Mouse (Mus musculus): ENCODE results near the gene Golga3. TPM values are rescaled to one million over a fixed set of nuclear protein-coding genes. Genes with fewer than 3 reads are reported as not detected.
A peak's percentile ranks its signal among the peaks of the same experiment; 100 is the strongest.

The Golga3 gene
- 3.4 and 4.4 TPM in 2 replicates for polyA plus RNA-seq (2012; rRNA removed)
- polyA plus RNA-seq (2014; fragmentation: Nextera tagmentation; extraction: Ambion mirVana) = 5.7 and 7.4 TPM in 2 replicates

DNA sequence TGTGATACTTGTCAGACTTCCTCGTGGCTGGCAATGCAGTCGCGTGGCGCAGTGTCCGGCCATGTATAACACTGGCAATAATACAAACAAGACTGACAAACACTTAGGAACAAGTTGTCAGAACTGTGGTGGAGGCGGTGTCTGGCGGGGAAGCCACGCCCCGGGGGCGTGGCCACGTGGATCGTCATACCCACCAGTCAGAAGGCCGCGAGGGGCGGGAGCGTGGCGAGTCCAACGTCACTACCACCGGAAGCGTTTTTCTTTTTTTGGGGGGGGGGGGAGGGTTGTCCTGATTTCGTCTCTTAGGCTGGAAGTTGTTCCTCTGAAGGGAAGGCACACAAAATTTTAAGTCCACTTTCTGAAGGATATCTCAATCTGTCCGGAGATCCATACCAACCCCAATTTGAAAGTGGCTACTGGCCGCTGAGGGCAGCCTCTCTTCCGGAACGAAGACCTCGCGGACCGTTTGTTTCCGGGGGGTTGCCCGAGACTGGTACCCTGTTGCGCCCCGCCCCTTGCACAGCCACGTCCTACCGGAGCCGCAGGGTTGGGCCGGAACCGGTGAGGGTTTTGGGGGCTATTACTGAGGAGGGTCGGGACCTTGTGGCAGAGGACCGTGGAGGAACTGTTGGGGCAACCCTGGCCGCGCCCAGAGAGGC is at the start of gene Golga3:
TSS of gene Golga3 (plus strand) at position 340 of the 659 bp plus-strand sequence.
- peak; percentile 90 to 91 (median 91) for DNase-seq (ENCODE audit: low read depth in 3 of 3, low spot score in 3 of 3)
- Histone ChIP-seq H3K9ac (replicated peaks) (peak within 1 kb of the TSS; percentile 94), H3K36me3 (replicated peaks; ENCODE audit: control insufficient read depth, insufficient read depth, low read depth) (no peaks in the 10 kb centered on the region; the same call in 1 of the 2 replicates), H3K27me3 (ENCODE audit: control insufficient read depth, insufficient read depth, low read length) (no peaks in the 10 kb centered on the region), H3K27ac (peak within 1 kb of the TSS; percentile 60), H3K4me1 (replicated peaks; ENCODE audit: control insufficient read depth in 2 of 2, insufficient read depth in 2 of 2, low read length in 1 of 2) (peaks cover 17 to 21% of the 10 kb centered on the region in 2 experiments), H3K4me3 (ENCODE audit: insufficient read depth in 1 of 2, low read depth in 2 of 2, low read length in 2 of 2) (peak within 1 kb of the TSS; percentile 95 to 99), H3K4me2 (ENCODE audit: low read depth) (peak within 1 kb of the TSS; percentile 89), H3K9me3 (ENCODE audit: control insufficient read depth, low read length) (no peaks in the 10 kb centered on the region)
- peak; percentile 98 for ATAC-seq (ENCODE audit: insufficient read depth)
- no peak for TF ChIP-seq EP300 (IDR thresholded peaks at IDR 0.05; ENCODE audit: low read depth)
- TF ChIP-seq CTCF (IDR thresholded peaks at IDR 0.05; ENCODE audit: low read depth) = no peak
- whole genome bisulfite sequencing (ENCODE audit: insufficient replicate concordance) = under 1% methylated on average over 41 of the region's 41 CpGs

DNA sequence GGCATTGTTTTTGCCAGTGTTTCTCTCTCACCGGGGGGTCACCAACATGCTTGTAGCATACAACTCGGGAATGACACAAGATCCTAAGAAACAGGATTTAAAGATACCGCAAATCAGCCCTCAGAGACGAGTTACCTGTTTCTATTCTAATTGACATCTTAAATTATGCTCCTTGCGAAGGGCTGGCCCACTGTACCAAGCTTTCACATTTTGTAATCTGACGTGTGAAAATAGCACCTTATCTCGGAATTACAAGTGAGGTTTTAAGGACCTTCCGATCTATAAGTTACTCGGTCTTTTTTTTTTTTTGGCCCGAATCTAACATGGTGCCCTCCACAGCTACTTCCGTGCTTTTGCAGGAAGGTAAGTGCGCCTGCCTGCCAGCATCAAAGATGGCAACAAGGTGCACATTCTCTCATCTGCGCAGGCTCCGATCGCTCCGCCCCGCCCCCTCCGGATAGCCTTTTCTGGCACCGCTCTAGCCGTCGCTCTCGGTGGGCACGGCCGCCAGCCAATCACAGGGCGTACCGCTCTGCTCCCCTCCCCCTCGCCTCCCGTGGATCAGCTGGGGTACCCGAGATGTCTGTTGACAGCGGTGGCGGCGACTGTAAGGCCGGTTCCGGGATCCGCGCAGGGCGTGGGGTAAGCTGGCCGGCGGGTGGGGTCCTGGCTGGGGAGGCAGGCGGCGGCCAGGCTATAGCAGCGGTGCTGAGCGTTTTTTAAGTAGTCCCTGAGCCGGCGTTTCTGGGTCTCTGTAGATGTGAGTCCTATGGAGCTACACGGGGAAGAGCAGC is 41.0 kb upstream of the Golga3 start, which contains the start of gene Chfr:
TSS of gene Chfr (plus strand) at position 550 of the 794 bp plus-strand sequence.
- H3K4me3 ChIP-seq (ENCODE audit: insufficient read depth in 1 of 2, low read depth in 2 of 2, low read length in 2 of 2) = peak within 1 kb of the TSS; percentile 77 to 99
- 2% methylated on average over 46 of the region's 46 CpGs for WGBS (ENCODE audit: insufficient replicate concordance)
- TF ChIP-seq EP300 (IDR thresholded peaks at IDR 0.05; ENCODE audit: low read depth) (no peak), CTCF (IDR thresholded peaks at IDR 0.05; ENCODE audit: low read depth) (0 out of 2 replicates have a peak, but pooled peaks have one; percentile 15)
- H3K27ac ChIP-seq = peak within 1 kb of the TSS; percentile 81
- no peaks in the 10 kb centered on the region for H3K27me3 ChIP-seq (ENCODE audit: control insufficient read depth, insufficient read depth, low read length)
- peak; percentile 94 to 97 (median 95) for DNase-seq (ENCODE audit: low read depth in 3 of 3, low spot score in 3 of 3)
- no peaks in the 10 kb centered on the region; the same call in 1 of the 2 replicates for H3K36me3 ChIP-seq (replicated peaks; ENCODE audit: control insufficient read depth, insufficient read depth, low read depth)
- H3K4me1 ChIP-seq (replicated peaks; ENCODE audit: control insufficient read depth in 2 of 2, insufficient read depth in 2 of 2, low read length in 1 of 2) = peaks cover 3% of the 10 kb centered on the region in 2 experiments; a peak in 3 of 4 replicates
- peak within 1 kb of the TSS; percentile 92 for H3K9ac ChIP-seq (replicated peaks)
- peak; percentile 100 for ATAC-seq (ENCODE audit: insufficient read depth)
- peak within 1 kb of the TSS; percentile 86 for H3K4me2 ChIP-seq (ENCODE audit: low read depth)
- no peaks in the 10 kb centered on the region for H3K9me3 ChIP-seq (ENCODE audit: control insufficient read depth, low read length)

DNA sequence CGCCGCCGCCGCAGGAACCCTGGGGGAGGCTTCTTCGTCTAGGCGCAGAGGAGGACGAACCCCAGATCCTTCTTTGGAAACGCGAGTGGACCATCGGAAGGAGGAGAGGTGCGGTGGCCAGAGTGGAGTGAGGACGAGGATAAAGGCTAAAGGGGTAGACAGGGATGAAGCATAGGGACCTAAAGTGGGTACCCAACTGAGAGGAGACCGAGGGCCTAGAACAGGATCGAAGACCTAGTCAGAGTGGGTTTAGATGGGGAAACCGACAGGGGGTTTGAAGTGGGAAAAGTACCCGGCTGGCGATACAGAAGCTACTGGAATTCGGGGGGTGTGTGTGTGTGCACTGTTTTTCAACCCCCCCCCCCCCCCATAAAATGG is 40.4 kb upstream of the Golga3 start:
- peak overlapping the region; percentile 81 for H3K27ac ChIP-seq
- H3K27me3 ChIP-seq (ENCODE audit: control insufficient read depth, insufficient read depth, low read length) = no peaks in the 10 kb centered on the region
- H3K4me1 ChIP-seq (replicated peaks; ENCODE audit: control insufficient read depth in 2 of 2, insufficient read depth in 2 of 2, low read length in 1 of 2) = peaks cover 3% of the 10 kb centered on the region in 2 experiments; a peak in 3 of 4 replicates
- DNase-seq (ENCODE audit: low read depth in 3 of 3, low spot score in 3 of 3) = no peak
- no peaks in the 10 kb centered on the region for H3K9me3 ChIP-seq (ENCODE audit: control insufficient read depth, low read length)
- ATAC-seq (ENCODE audit: insufficient read depth) = peak; percentile 17; the same call in 1 of the 2 replicates
- TF ChIP-seq CTCF (IDR thresholded peaks at IDR 0.05; ENCODE audit: low read depth) (no peak), EP300 (IDR thresholded peaks at IDR 0.05; ENCODE audit: low read depth) (no peak)
- H3K4me3 ChIP-seq (ENCODE audit: insufficient read depth in 1 of 2, low read depth in 2 of 2, low read length in 2 of 2) = peak overlapping the region; percentile 77 to 99
- H3K4me2 ChIP-seq (ENCODE audit: low read depth) = peak overlapping the region; percentile 86
- peak overlapping the region; percentile 92 for H3K9ac ChIP-seq (replicated peaks)
- no peaks in the 10 kb centered on the region; the same call in 1 of the 2 replicates for H3K36me3 ChIP-seq (replicated peaks; ENCODE audit: control insufficient read depth, insufficient read depth, low read depth)
- 3% methylated on average over 18 of the region's 18 CpGs for WGBS (ENCODE audit: insufficient replicate concordance)

DNA sequence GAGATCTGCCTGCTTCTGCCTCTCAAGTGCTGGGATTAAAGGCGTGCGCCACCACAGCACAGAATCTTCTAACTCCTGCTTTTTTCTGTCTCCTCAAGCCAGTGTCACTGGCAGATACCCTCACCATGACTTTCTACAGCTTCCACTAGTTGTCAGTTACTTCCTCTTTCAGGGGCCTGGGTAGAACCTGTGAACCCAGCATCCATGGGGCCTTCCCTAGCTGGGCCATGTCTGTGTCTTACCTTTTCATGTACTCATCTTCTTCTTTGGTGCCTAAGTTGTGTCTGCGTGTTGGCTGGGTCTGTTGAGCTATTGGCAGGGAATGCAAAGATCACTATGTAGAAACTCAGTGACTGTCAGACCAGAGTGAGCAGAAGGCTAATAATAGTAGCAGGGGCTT is 38.7 kb upstream of the Golga3 start:
- Histone ChIP-seq H3K27ac (no peak overlapping the region), H3K9me3 (ENCODE audit: control insufficient read depth, low read length) (no peaks in the 10 kb centered on the region), H3K4me3 (ENCODE audit: insufficient read depth in 1 of 2, low read depth in 2 of 2, low read length in 2 of 2) (no peak overlapping the region), H3K9ac (replicated peaks) (no peak overlapping the region), H3K36me3 (replicated peaks; ENCODE audit: control insufficient read depth, insufficient read depth, low read depth) (peaks cover 3% of the 10 kb centered on the region; the same call in 1 of the 2 replicates), H3K27me3 (ENCODE audit: control insufficient read depth, insufficient read depth, low read length) (no peaks in the 10 kb centered on the region), H3K4me1 (replicated peaks; ENCODE audit: control insufficient read depth in 2 of 2, insufficient read depth in 2 of 2, low read length in 1 of 2) (peaks cover 3% of the 10 kb centered on the region in 2 experiments; a peak in 3 of 4 replicates), H3K4me2 (ENCODE audit: low read depth) (no peak overlapping the region)
- TF ChIP-seq EP300 (IDR thresholded peaks at IDR 0.05; ENCODE audit: low read depth) = no peak
- ATAC-seq (ENCODE audit: insufficient read depth) = no peak
- no peak for DNase-seq (ENCODE audit: low read depth in 3 of 3, low spot score in 3 of 3)
- WGBS (ENCODE audit: insufficient replicate concordance) = 79% methylated on average over 3 of the region's 3 CpGs

Data from liver, embryonic 14.5 days (tissue).